Mouse (Mus musculus): ENCODE measurements around the gene Hus1.

DNA sequence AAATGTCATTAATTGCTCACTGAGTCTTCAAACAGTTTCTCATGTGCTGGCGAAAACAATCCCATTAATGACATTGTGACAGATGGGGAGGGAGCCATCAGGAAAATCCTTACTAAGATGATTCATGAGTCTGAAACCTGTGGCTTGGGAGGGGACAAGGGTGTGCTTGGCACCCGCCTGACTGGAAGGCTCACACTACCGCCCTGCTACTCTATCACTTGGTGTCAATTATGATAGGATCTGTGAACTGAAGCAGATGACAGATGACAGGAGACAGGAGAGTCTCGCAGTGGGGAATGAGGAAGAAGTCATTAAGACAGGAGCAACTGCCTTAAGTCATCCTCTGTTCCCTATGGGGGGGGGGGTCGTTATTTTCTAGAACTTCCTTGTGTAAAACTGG lies 49.5 kb upstream of the Hus1 start:
- TF ChIP-seq POLR2A (IDR thresholded peaks at IDR 0.05; ENCODE audit: insufficient read length, low read depth) (no peak), TCF12 (IDR thresholded peaks at IDR 0.05; ENCODE audit: insufficient read depth, poor library complexity, severe bottlenecking) (no peak), MYOD1 (IDR thresholded peaks at IDR 0.05; ENCODE audit: control insufficient read depth in 1 of 3, insufficient read length in 2 of 3, low read depth in 2 of 3) (no peak), POLR2AphosphoS2 (IDR thresholded peaks at IDR 0.05; ENCODE audit: insufficient read length, low read depth) (no peak), CEBPB (IDR thresholded peaks at IDR 0.05; ENCODE audit: insufficient read depth, poor library complexity, severe bottlenecking) (no peak), MAX (IDR thresholded peaks at IDR 0.05; ENCODE audit: low read depth) (no peak), USF1 (IDR thresholded peaks at IDR 0.05; ENCODE audit: low read depth) (no peak), E2F4 (IDR thresholded peaks at IDR 0.05; ENCODE audit: insufficient read depth) (no peak), TCF3 (IDR thresholded peaks at IDR 0.05; ENCODE audit: insufficient read length, low read depth) (no peak), REST (IDR thresholded peaks at IDR 0.05; ENCODE audit: insufficient read depth, insufficient read length) (no peak)

Measured in myocyte (in vitro differentiated cells).